Mouse (Mus musculus): ENCODE measurements around the gene Asb2. TPM values are rescaled to one million over a fixed set of nuclear protein-coding genes. Genes with fewer than 3 reads are reported as not detected.

Gene Asb2
- total RNA-seq, 2 experiments from 2014 or later = 2.5 to 3.6 TPM

- no peak for DNase-seq (ENCODE audit: low spot score in 2 of 2)
- intact Hi-C loops (cut with DNase I) = no loop called here
Measured at GRCm38 (mm10) chr12:103282936-103283335, 72.9 kb downstream of the Asb2 start.

GRCm38 (mm10) chr12:103281912-103282311, 73.9 kb downstream of the Asb2 start:
- no peak for DNase-seq (ENCODE audit: low spot score in 2 of 2)
- intact Hi-C loops (cut with DNase I) = no loop called here

- DNase-seq (ENCODE audit: low spot score in 2 of 2) = no peak
- intact Hi-C loops (cut with DNase I) = no loop called here
Measured at GRCm38 (mm10) chr12:103281491-103281890, 74.3 kb downstream of the Asb2 start.

DNA sequence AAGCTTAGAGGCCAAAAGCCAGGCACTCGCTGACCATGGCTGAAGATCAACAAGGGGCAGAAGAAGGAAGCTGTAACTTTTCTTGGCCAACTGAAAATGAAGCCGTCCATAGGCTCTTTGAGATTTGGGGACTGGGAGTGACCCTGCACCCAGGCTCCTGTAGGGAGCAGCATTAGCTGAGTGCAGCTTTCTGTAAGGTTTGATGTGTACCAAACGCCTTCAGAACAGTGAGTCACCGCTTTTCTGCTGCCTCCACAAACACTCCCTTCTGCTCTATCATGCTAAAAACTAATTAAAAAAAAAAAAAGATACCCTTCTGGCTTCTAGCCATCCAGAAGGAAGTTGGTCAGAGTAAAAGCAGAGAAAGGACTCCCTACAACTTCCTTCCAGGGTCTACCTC, 79.4 kb downstream of the Asb2 start:
- peak; percentile 34 to 64 for DNase-seq (ENCODE audit: low spot score in 2 of 2)
- intact Hi-C loops (cut with DNase I) = no loop called here

DNA sequence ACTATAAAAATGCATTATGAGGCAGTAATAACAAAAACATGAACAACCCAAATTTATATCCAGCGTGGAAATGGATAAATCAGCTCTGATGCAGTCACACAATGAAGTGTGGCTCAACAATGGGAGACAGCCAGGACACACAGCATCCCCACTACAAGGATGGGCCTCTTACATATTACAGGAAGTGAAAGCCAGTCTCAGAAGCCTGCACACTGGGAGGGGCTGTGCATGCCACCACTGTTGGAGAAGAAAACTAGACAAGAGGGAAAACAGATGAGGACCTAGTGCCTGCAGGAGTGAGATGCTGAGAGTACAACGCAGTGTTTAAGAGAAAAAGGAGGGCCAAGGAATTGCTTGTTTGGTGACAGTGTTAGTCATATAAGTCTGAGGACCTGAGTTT, 82.1 kb downstream of the Asb2 start:
- no peak for DNase-seq (ENCODE audit: low spot score in 2 of 2)
- intact Hi-C loops (cut with DNase I) = no loop called here

DNA sequence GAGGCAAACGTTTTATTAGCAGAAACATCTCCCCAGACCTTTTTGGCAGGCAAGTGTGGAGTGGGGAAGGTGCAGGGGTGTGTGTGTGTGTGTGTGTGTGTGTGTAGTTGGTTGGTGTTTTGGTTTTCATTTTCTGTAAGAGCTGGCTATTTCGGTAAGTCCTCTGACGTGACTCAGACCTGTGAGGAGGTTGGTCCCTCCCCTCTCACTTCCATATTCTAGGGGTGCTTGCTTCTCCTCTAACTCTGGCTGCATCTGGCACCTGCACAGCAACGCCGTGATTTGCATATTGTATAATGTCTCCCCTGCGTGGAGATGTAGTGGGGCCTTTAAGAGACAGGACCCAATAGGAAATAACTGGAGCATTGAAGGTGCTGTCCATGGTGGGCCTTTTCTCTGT, 82.8 kb downstream of the Asb2 start:
- DNase-seq (ENCODE audit: low spot score in 2 of 2) = no peak
- intact Hi-C loops (cut with DNase I) = no loop called here

DNA sequence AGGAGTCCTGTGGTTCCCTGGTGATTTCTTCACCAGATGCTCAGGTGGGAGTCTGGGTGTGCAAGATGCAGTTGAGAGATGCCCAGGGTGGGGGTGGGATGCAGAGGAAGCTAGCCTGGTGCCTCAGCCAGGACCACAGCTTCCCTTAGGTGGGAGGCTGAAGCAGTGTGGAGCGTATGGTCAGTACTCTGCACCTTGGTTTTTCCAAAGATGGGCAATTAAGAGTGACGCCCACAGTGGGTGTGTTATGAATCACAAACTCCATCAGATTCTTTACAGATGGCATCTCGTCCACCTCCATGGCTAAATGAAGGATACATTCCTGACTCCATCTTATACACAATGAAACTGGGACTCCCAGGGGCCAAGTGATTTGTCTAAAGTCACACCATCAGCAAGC, 83.6 kb downstream of the Asb2 start:
- intact Hi-C loops (cut with DNase I) = no loop called here
- DNase-seq (ENCODE audit: low spot score in 2 of 2) = no peak

Other genes with a start within 250 kb of the Asb2 start
- gene Prima1, start 113.9 kb downstream of the Asb2 start, total RNA-seq (2021) = 1 to 10 TPM; 2.4 to 6.5 TPM
- gene Fam181a, start 45.0 kb downstream of the Asb2 start, total RNA-seq (2021) = 1 to 10 TPM; 2.6 to 4.5 TPM
- gene Otub2, start 32.7 kb upstream of the Asb2 start, total RNA-seq (2021) = 10 to 100 TPM; 26.3 to 33.2 TPM
- 1 to 10 TPM; 2.0 to 2.3 TPM for gene 9330161L09Rik, start 51.8 kb upstream of the Asb2 start, total RNA-seq (2021)
- gene Ddx24, start 69.8 kb upstream of the Asb2 start, total RNA-seq (2021) = 100 to 1,000 TPM; 174 to 189 TPM
- gene Ifi27, start 78.2 kb upstream of the Asb2 start, total RNA-seq (2021) = 10 to 100 TPM; 27.2 to 34.9 TPM
- 1 to 10 TPM; 2.5 to 3.3 TPM for gene Ifi27l2a, start 87.7 kb upstream of the Asb2 start, total RNA-seq (2021)
- not detected for gene Ifi27l2b, start 101.2 kb upstream of the Asb2 start, total RNA-seq (2021)
- gene Ppp4r4, start 176.3 kb upstream of the Asb2 start, total RNA-seq (2021) = 10 to 100 TPM; 14.5 to 14.6 TPM

Data from left cerebral cortex, postnatal 14 days (tissue).